8 mouse cellular contexts compared by ENCODE assay signal in the genomic region with DNA sequence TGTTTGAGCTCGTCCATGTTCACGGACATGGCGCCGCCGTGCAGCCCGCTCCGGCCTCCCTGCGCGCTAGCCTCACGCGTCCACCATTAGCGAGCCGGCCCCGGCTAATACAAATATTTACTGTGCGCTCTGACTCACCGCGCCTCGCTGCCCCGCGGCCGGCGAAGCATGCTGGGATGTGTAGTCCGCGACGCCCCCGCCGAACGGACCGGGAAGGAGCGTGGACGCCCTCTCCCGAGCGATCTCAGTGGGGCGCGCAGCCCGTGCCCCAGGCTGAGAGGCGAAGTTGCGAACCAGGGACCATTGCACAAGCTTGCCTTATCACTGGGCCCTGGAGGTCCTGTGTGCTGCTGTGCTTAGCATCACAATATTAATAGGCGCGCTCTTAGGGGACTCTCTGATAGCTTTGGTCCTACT. TPM values are rescaled to one million over a fixed set of nuclear protein-coding genes. Genes with fewer than 3 reads are reported as not detected.
DNase-seq lines count a peak whose midpoint lies in the region; ATAC-seq and TF ChIP-seq lines count a peak whose summit lies in the region.

No protein-coding gene starts in this region.

- peak overlapping the region; percentile 96 for H3K4me3 ChIP-seq in lung, embryonic 16.5 days (ENCODE audit: low read length)
- H3K4me3 ChIP-seq in thymus, adult 2 months (ENCODE audit: control insufficient read depth, insufficient read depth, low read length) = peak overlapping the region; percentile 87

- H3K9ac ChIP-seq in lung, embryonic 16.5 days (ENCODE audit: low read length) = peak overlapping the region; percentile 93

- no peak for TF ChIP-seq CTCF in thymus, adult 2 months (IDR thresholded peaks at IDR 0.05; ENCODE audit: borderline replicate concordance, control insufficient read depth, extremely low read depth, insufficient read depth, low read length, poor library complexity)

- TF ChIP-seq POLR2A in thymus, adult 2 months (IDR thresholded peaks at IDR 0.05; ENCODE audit: control insufficient read depth, extremely low read depth, insufficient read depth, low read length, poor library complexity) = peak; percentile 49

- peak overlapping the region; percentile 93 for H3K4me2 ChIP-seq in lung, embryonic 16.5 days (ENCODE audit: low read depth, low read length)

- H3K9me3 ChIP-seq in lung, embryonic 16.5 days (ENCODE audit: control insufficient read depth, low read length) = no peaks in the 10 kb centered on the region

- peak overlapping the region; percentile 100 for H3K27ac ChIP-seq in lung, embryonic 16.5 days (ENCODE audit: low read length)
- peak overlapping the region; percentile 92 for H3K27ac ChIP-seq in thymus, adult 2 months (ENCODE audit: control insufficient read depth, insufficient read depth, low read length)

- no peaks in the 10 kb centered on the region for H3K27me3 ChIP-seq in lung, embryonic 16.5 days (ENCODE audit: control insufficient read depth, insufficient read depth, low read depth, low read length)
- H3K27me3 ChIP-seq in thymus, adult 2 months (ENCODE audit: control insufficient read depth, insufficient read depth, low read length) = no peaks in the 10 kb centered on the region

- WGBS in lung, embryonic 16.5 days = under 1% methylated on average over 40 of the region's 40 CpGs
- WGBS in thymus, adult 2 months = under 1% methylated on average over 40 of the region's 40 CpGs

- ATAC-seq in hematopoietic stem cell, adult 5-6 weeks (replicated peaks in 1 of 2; ENCODE audit: insufficient read depth in 1 of 2, low FRiP score in 2 of 2, low TSS enrichment in 1 of 2, low read depth in 1 of 2, poor library complexity in 2 of 2, severe bottlenecking in 2 of 2) = peak; percentile 47 to 54
- ATAC-seq in lung, embryonic 16.5 days (ENCODE audit: low read depth) = peak; percentile 80

- DNase-seq in MN1 (ENCODE audit: low spot score) = peak; percentile 92
- peak; percentile 89 for DNase-seq in cerebellum, adult 8-10 months
- DNase-seq in forelimb bud, embryonic 11.5 days (ENCODE audit: low read depth, low spot score) = peak; percentile 77
- peak; percentile 94 for DNase-seq in layer of hippocampus, adult 9-11 months
- DNase-seq in ovary, adult 18-20 months (ENCODE audit: low spot score) = peak; percentile 86
- peak; percentile 86 for DNase-seq in thymus, adult 2 months

- H3K4me1 ChIP-seq in lung, embryonic 16.5 days (replicated peaks; ENCODE audit: control insufficient read depth, insufficient read depth, low read length) = peaks cover 42% of the 10 kb centered on the region
- H3K4me1 ChIP-seq in thymus, adult 2 months (replicated peaks; ENCODE audit: control insufficient read depth, insufficient read depth, low read length) = peaks cover 34% of the 10 kb centered on the region

- H3K36me3 ChIP-seq in lung, embryonic 16.5 days (ENCODE audit: control insufficient read depth, insufficient read depth, low read length) = no peaks in the 10 kb centered on the region; the same call in 1 of the 2 replicates
- H3K36me3 ChIP-seq in thymus, adult 2 months (ENCODE audit: control insufficient read depth, insufficient read depth, low read length) = no peaks in the 10 kb centered on the region

RNA-seq across cellular contexts. Expression of gene Ubald1, which starts 0.4 kb away (rescaled TPM):
- 24.3 and 40.4 TPM in 2 replicates for total RNA-seq in hematopoietic stem cell, adult 5-6 weeks (2017)
- polyA plus RNA-seq in lung, embryonic 16.5 days (2015; fragmentation: Nextera tagmentation; extraction: Ambion mirVana) = 38.2 and 43.1 TPM in 2 replicates
- polyA plus RNA-seq in thymus, adult 2 months (2012; rRNA removed) = 92.4 and 107 TPM in 2 replicates

RNA-seq across cellular contexts. Expression of gene Mgrn1, which starts 6.3 kb away (rescaled TPM):
- total RNA-seq in hematopoietic stem cell, adult 5-6 weeks (2017) = 16.5 and 26.0 TPM in 2 replicates
- polyA plus RNA-seq in lung, embryonic 16.5 days (2015; fragmentation: Nextera tagmentation; extraction: Ambion mirVana) = 97.9 and 99.3 TPM in 2 replicates
- polyA plus RNA-seq in thymus, adult 2 months (2012; rRNA removed) = 89.2 and 98.3 TPM in 2 replicates

RNA-seq across cellular contexts. Expression of gene 4930562C15Rik, which starts 44.5 kb away (rescaled TPM):
- total RNA-seq in hematopoietic stem cell, adult 5-6 weeks (2017) = 3.4 TPM in 1 of 2 replicates, not detected in the other
- polyA plus RNA-seq in lung, embryonic 16.5 days (2015; fragmentation: Nextera tagmentation; extraction: Ambion mirVana) = 0.62 and 1.4 TPM in 2 replicates
- 0.13 TPM in 1 of 2 replicates, not detected in the other for polyA plus RNA-seq in thymus, adult 2 months (2012; rRNA removed)

RNA-seq across cellular contexts. Expression of gene Nudt16l1, which starts 58.8 kb away (rescaled TPM):
- total RNA-seq in hematopoietic stem cell, adult 5-6 weeks (2017) = 12.8 and 22.6 TPM in 2 replicates
- polyA plus RNA-seq in lung, embryonic 16.5 days (2015; fragmentation: Nextera tagmentation; extraction: Ambion mirVana) = 144 and 152 TPM in 2 replicates
- 139 and 151 TPM in 2 replicates for polyA plus RNA-seq in thymus, adult 2 months (2012; rRNA removed)

Comparison
In these comparisons a context has a peak if more than half of its experiments do, and no peak if none do; other contexts are left out.
1. Peak in every context shown above with its lines: DNase-seq, ATAC-seq, H3K4me3 ChIP-seq and H3K27ac ChIP-seq.